Mouse (Mus musculus): ENCODE data around the gene Clstn2. TPM values are rescaled to one million over a fixed set of nuclear protein-coding genes. Genes with fewer than 3 reads are reported as not detected.

The Clstn2 gene
- polyA plus RNA-seq, 1 experiment from 2014 or later = 0.46 TPM

- Histone ChIP-seq H3K27ac (replicated peaks in 1 of 2; ENCODE audit: control insufficient read depth in 1 of 2, insufficient read depth in 1 of 2, low read depth in 2 of 2, low read length in 2 of 2) (no peak overlapping the region), H3K27me3 (ENCODE audit: control insufficient read depth, insufficient read depth, low read length) (no peaks in the 10 kb centered on the region), H3K36me3 (ENCODE audit: control insufficient read depth, insufficient read depth, low read length) (no peaks in the 10 kb centered on the region), H3K4me3 (ENCODE audit: control insufficient read depth in 1 of 2, insufficient read depth in 1 of 2, low read depth in 1 of 2, low read length in 2 of 2) (no peak overlapping the region), H3K9ac (ENCODE audit: low read length) (no peak overlapping the region), H3K9me3 (ENCODE audit: control insufficient read depth, low read length) (no peaks in the 10 kb centered on the region), H3K4me2 (ENCODE audit: low read length) (no peak overlapping the region), H3K4me1 (ENCODE audit: control insufficient read depth in 2 of 2, insufficient read depth in 2 of 2, low read length in 2 of 2) (peaks cover 2 to 6% of the 10 kb centered on the region in 2 experiments; a peak in 3 of 4 replicates)
- WGBS = 10% methylated on average over 7 of the region's 7 CpGs
- ATAC-seq (ENCODE audit: insufficient number of reproducible peaks, insufficient read depth, low FRiP score, low read depth) = peak; percentile 59
Observed at GRCm38 (mm10) chr9:97842054-97842453, 190.9 kb downstream of the Clstn2 start.

GRCm38 (mm10) chr9:97831216-97831615, 201.8 kb downstream of the Clstn2 start:
- no peaks in the 10 kb centered on the region for H3K36me3 ChIP-seq (ENCODE audit: control insufficient read depth, insufficient read depth, low read length)
- ATAC-seq (ENCODE audit: insufficient number of reproducible peaks, insufficient read depth, low FRiP score, low read depth) = no peak
- H3K4me1 ChIP-seq (ENCODE audit: control insufficient read depth in 2 of 2, insufficient read depth in 2 of 2, low read length in 2 of 2) = peaks cover 10 to 22% of the 10 kb centered on the region in 2 experiments
- H3K27ac ChIP-seq (replicated peaks in 1 of 2; ENCODE audit: control insufficient read depth in 1 of 2, insufficient read depth in 1 of 2, low read depth in 2 of 2, low read length in 2 of 2) = no peak overlapping the region
- 75% methylated on average over 3 of the region's 3 CpGs for WGBS
- no peak overlapping the region for H3K4me3 ChIP-seq (ENCODE audit: control insufficient read depth in 1 of 2, insufficient read depth in 1 of 2, low read depth in 1 of 2, low read length in 2 of 2)
- no peaks in the 10 kb centered on the region for H3K9me3 ChIP-seq (ENCODE audit: control insufficient read depth, low read length)
- H3K9ac ChIP-seq (ENCODE audit: low read length) = no peak overlapping the region
- H3K27me3 ChIP-seq (ENCODE audit: control insufficient read depth, insufficient read depth, low read length) = no peaks in the 10 kb centered on the region
- no peak overlapping the region for H3K4me2 ChIP-seq (ENCODE audit: low read length)

- H3K27ac ChIP-seq (replicated peaks in 1 of 2; ENCODE audit: control insufficient read depth in 1 of 2, insufficient read depth in 1 of 2, low read depth in 2 of 2, low read length in 2 of 2) = no peak overlapping the region
- 37% methylated on average over 2 of the region's 2 CpGs for WGBS
- no peak overlapping the region for H3K9ac ChIP-seq (ENCODE audit: low read length)
- no peak overlapping the region for H3K4me2 ChIP-seq (ENCODE audit: low read length)
- no peaks in the 10 kb centered on the region for H3K36me3 ChIP-seq (ENCODE audit: control insufficient read depth, insufficient read depth, low read length)
- H3K27me3 ChIP-seq (ENCODE audit: control insufficient read depth, insufficient read depth, low read length) = no peaks in the 10 kb centered on the region
- ATAC-seq (ENCODE audit: insufficient number of reproducible peaks, insufficient read depth, low FRiP score, low read depth) = no peak
- H3K4me3 ChIP-seq (ENCODE audit: control insufficient read depth in 1 of 2, insufficient read depth in 1 of 2, low read depth in 1 of 2, low read length in 2 of 2) = no peak overlapping the region
- no peaks in the 10 kb centered on the region for H3K9me3 ChIP-seq (ENCODE audit: control insufficient read depth, low read length)
- H3K4me1 ChIP-seq (ENCODE audit: control insufficient read depth in 2 of 2, insufficient read depth in 2 of 2, low read length in 2 of 2) = peaks cover 20 to 33% of the 10 kb centered on the region in 2 experiments
Observed at GRCm38 (mm10) chr9:97829919-97830318, 203.1 kb downstream of the Clstn2 start.

- no peaks in the 10 kb centered on the region for H3K9me3 ChIP-seq (ENCODE audit: control insufficient read depth, low read length)
- ATAC-seq (ENCODE audit: insufficient number of reproducible peaks, insufficient read depth, low FRiP score, low read depth) = no peak
- no peak overlapping the region for H3K4me3 ChIP-seq (ENCODE audit: control insufficient read depth in 1 of 2, insufficient read depth in 1 of 2, low read depth in 1 of 2, low read length in 2 of 2)
- no peaks in the 10 kb centered on the region for H3K36me3 ChIP-seq (ENCODE audit: control insufficient read depth, insufficient read depth, low read length)
- H3K27me3 ChIP-seq (ENCODE audit: control insufficient read depth, insufficient read depth, low read length) = no peaks in the 10 kb centered on the region
- H3K27ac ChIP-seq (replicated peaks in 1 of 2; ENCODE audit: control insufficient read depth in 1 of 2, insufficient read depth in 1 of 2, low read depth in 2 of 2, low read length in 2 of 2) = no peak overlapping the region
- no peak overlapping the region for H3K4me2 ChIP-seq (ENCODE audit: low read length)
- H3K9ac ChIP-seq (ENCODE audit: low read length) = no peak overlapping the region
- 78% methylated on average over 10 of the region's 10 CpGs for WGBS
- peaks cover 21 to 37% of the 10 kb centered on the region in 2 experiments for H3K4me1 ChIP-seq (ENCODE audit: control insufficient read depth in 2 of 2, insufficient read depth in 2 of 2, low read length in 2 of 2)
Observed at GRCm38 (mm10) chr9:97827689-97828088, 205.3 kb downstream of the Clstn2 start.

DNA sequence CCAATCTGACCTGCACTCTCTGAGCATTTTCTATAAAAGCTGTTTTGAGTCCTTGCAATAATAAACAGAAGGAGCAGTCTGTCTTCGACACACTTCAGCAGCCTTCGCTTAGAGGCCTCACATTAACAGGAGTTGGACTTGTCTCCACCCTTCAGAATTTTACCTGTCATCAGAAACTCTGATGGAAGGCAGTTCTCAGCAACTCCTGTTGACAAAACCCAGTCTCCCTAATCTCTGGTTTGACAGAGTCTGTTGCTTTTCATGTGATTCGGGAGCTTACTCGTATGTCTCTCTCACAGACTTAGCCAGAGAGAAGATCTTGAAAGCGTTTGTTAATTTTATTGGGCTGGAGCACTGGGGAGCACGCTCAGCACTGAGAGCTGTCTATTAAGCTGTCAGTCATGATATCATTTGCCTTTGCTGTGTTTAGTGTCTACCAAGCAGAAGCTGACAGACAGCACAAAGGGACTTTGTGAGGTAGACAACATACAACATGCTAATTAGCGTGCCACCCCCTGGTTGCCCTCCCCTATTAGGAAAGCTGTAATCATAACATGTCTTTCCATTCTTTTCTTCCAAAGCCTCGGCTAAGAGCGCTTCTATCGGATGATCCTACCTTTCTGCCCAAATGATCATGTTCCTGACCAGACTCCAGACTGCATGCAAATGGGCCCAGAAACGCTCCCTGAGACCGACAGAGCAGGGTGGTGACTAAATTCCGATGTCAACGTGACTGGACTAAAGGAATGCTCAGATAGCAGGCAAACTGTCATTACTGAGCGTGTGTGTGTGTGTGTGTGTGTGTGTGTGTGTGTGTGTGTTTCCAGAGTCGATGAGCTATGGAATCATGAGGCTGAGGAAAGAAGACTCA, 206.7 kb downstream of the Clstn2 start:
- 18% methylated on average over 16 of the region's 16 CpGs for WGBS
- Histone ChIP-seq H3K27ac (replicated peaks in 1 of 2; ENCODE audit: control insufficient read depth in 1 of 2, insufficient read depth in 1 of 2, low read depth in 2 of 2, low read length in 2 of 2) (peak overlapping the region; percentile 23 to 71), H3K4me3 (ENCODE audit: control insufficient read depth in 1 of 2, insufficient read depth in 1 of 2, low read depth in 1 of 2, low read length in 2 of 2) (no peak overlapping the region), H3K4me2 (ENCODE audit: low read length) (peak overlapping the region; percentile 43), H3K9ac (ENCODE audit: low read length) (no peak overlapping the region), H3K4me1 (ENCODE audit: control insufficient read depth in 2 of 2, insufficient read depth in 2 of 2, low read length in 2 of 2) (peaks cover 21 to 37% of the 10 kb centered on the region in 2 experiments), H3K27me3 (ENCODE audit: control insufficient read depth, insufficient read depth, low read length) (no peaks in the 10 kb centered on the region), H3K36me3 (ENCODE audit: control insufficient read depth, insufficient read depth, low read length) (no peaks in the 10 kb centered on the region), H3K9me3 (ENCODE audit: control insufficient read depth, low read length) (no peaks in the 10 kb centered on the region)
- peak; percentile 65 for ATAC-seq (ENCODE audit: insufficient number of reproducible peaks, insufficient read depth, low FRiP score, low read depth)

DNA sequence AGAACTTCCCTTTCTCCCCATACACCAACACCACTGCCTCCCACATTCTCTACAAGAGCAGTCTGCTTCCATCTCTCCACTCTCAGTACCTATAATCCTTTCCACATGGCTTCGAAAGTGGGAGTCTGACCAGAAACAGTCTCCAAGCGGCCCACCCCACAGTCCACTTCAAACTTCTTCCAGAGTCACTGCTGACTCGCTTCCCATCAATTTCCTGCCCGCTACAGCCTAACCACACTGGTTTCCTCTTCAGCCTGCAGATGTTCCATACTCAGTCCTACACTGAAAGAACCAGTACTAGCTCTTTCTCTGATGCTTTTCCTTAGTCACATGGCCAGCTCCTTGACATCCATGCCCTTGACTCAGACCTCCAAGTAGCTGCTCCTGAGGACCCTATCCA, 215.9 kb downstream of the Clstn2 start:
- WGBS = 63% methylated on average over 4 of the region's 4 CpGs
- no peak for ATAC-seq (ENCODE audit: insufficient number of reproducible peaks, insufficient read depth, low FRiP score, low read depth)
- H3K9me3 ChIP-seq (ENCODE audit: control insufficient read depth, low read length) = no peaks in the 10 kb centered on the region

DNA sequence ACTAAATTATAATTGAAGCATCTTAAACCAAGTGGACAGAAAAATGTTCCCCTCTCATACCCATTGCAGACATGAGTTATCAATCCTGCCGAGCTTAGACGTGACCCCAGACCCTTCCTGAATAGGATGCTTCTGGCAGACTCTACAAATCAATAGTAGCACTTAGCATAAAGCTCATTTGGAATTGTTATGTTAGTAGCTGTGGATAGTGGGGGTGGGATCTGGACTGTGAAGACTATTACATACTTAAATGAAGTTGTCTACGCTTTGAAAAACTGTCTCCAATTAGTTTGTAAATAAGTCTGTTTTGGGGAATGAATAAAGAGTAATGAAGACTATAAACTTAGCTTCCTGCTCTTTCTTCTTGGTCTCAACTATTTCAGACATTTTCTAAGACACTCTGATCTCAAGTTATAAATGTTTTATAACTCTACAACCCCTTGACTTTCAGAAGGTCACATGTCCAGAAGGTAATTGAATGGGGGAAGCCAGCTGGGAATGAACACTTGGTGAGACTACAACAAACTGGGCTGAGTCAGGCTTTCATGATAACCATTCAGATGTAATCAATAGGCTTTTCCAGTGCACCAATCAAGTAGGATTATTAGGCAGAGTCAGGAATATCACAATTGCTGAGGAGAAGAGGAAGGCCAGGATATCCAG, 216.7 kb downstream of the Clstn2 start:
- Histone ChIP-seq H3K27ac (replicated peaks in 1 of 2; ENCODE audit: control insufficient read depth in 1 of 2, insufficient read depth in 1 of 2, low read depth in 2 of 2, low read length in 2 of 2) (no peak overlapping the region), H3K4me2 (ENCODE audit: low read length) (no peak overlapping the region), H3K27me3 (ENCODE audit: control insufficient read depth, insufficient read depth, low read length) (no peaks in the 10 kb centered on the region), H3K4me1 (ENCODE audit: control insufficient read depth in 2 of 2, insufficient read depth in 2 of 2, low read length in 2 of 2) (peaks cover 3 to 14% of the 10 kb centered on the region in 2 experiments), H3K36me3 (ENCODE audit: control insufficient read depth, insufficient read depth, low read length) (no peaks in the 10 kb centered on the region), H3K9ac (ENCODE audit: low read length) (no peak overlapping the region), H3K9me3 (ENCODE audit: control insufficient read depth, low read length) (no peaks in the 10 kb centered on the region), H3K4me3 (ENCODE audit: control insufficient read depth in 1 of 2, insufficient read depth in 1 of 2, low read depth in 1 of 2, low read length in 2 of 2) (no peak overlapping the region)
- 76% methylated on average over 3 of the region's 3 CpGs for WGBS
- no peak for ATAC-seq (ENCODE audit: insufficient number of reproducible peaks, insufficient read depth, low FRiP score, low read depth)

More for the DNA sequence above, 215.9 kb downstream of the Clstn2 start:
- Histone ChIP-seq H3K27me3 (ENCODE audit: control insufficient read depth, insufficient read depth, low read length) (no peaks in the 10 kb centered on the region), H3K27ac (replicated peaks in 1 of 2; ENCODE audit: control insufficient read depth in 1 of 2, insufficient read depth in 1 of 2, low read depth in 2 of 2, low read length in 2 of 2) (no peak overlapping the region), H3K9ac (ENCODE audit: low read length) (no peak overlapping the region), H3K36me3 (ENCODE audit: control insufficient read depth, insufficient read depth, low read length) (no peaks in the 10 kb centered on the region), H3K4me3 (ENCODE audit: control insufficient read depth in 1 of 2, insufficient read depth in 1 of 2, low read depth in 1 of 2, low read length in 2 of 2) (no peak overlapping the region), H3K4me2 (ENCODE audit: low read length) (no peak overlapping the region), H3K4me1 (ENCODE audit: control insufficient read depth in 2 of 2, insufficient read depth in 2 of 2, low read length in 2 of 2) (peaks cover 3 to 14% of the 10 kb centered on the region in 2 experiments)
